Mouse (Mus musculus) Muller cell, postnatal 12 days (primary cell): ENCODE data around the gene Dnmt3l.
A peak's percentile ranks its signal among the peaks of the same experiment; 100 is the strongest.
"Not testable (repeated sequence)": the region's sequence is repeated elsewhere in the genome, so short reads cannot be mapped to it uniquely, and the experiment has no call there.

ENCODE experiments used
- DNase-seq: peaks from one replicate; pipeline ENCODE4 v3.0.0-alpha.2; 2015; ENCODE audit errors: inconsistent ontology term

The Dnmt3l gene

GRCm38 (mm10) chr10:78041647-78042046 is at the start of gene Dnmt3l:
Dnmt3l (plus strand) TSS chr10:78041947.
- no peak for DNase-seq

DNA sequence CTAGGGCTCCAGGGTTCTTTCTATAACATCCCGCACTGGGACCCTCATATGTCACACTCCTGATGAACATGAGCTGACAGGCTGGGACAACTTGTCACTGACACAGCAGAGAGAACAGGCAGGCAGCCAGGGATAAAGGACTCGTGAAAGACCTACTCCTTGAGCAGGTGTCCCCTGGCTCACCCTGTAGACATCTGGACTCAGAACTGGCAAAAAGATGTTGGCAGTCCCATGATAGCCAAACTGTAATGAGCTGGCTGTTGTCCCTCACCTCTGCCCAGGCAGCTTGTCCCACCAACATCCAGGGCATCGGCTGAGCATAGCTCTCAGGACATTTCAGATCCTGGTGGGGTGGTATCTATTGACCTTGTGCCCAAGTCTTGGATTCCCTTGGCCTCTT is 46.1 kb upstream of the Dnmt3l start:
- no peak for DNase-seq

GRCm38 (mm10) chr10:78000200-78000599 is 41.5 kb upstream of the Dnmt3l start:
- no peak for DNase-seq

DNA sequence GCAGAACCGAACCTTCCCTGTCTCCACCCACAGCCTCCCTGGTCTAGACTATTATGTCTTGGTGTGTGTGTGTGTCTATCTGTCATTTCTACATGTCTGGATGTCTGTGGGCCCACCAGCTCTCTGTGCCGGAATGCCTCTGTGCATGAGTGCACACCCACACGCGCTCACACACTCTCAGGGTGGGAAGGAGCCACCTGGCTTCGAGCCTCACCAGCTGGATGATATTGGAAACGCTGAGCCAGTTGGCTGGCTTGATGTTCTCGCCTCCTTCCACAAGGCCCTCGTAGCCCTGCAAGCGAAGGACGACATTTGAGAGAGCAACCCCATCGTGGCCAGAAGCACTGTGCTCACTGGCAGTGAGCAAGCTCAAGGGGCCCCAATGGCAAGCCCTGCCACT is 40.0 kb upstream of the Dnmt3l start:
- no peak for DNase-seq

DNA sequence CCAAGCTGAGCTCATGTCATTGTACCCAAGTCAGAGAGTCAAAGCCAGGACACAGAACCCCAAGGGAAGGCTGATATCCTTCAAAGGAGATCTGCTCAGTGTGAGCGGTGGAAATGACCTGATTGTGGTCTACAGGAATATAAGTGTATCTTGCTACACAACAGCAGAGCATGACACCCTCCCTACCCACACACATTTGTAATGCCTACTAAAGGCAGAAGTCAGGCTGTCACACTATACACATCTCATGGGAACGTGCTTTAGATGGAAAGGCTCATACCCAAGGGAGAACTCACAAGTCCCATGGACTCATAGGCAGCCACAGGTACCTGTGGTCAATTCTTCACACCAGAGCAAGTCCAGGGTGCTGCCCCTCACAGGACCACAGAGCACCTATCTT is 39.4 kb upstream of the Dnmt3l start:
- DNase-seq, result no peak

DNA sequence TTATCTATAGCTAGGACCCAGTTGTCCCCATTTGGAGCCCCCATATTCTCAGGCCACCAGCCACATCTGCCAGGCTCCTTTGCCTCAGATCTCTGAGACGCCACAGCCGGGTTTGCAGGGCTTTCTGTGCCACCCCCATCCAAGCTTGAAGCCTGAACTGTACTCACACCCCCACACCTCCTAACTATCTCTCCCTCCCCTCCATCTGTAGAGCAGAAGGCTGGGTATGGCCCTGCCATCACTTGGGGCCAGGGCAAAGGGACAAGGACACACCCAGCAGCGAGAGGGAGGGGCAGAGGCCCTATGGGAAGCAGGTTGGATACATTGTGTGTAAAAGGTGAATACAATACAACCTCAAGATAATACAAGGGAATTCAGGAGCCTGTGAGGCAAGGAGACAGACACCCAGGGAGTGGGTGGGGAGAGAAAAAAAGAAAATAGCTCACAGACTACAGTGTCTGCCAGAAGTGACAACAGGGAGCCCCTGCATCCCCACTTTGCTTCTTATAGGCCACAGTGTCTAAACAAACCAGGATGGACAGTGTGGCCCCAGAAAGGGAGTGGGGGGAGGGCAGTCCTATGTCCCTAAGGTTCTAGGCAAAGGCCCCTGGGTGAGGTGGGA is 37.2 kb upstream of the Dnmt3l start:
- DNase-seq, result no peak

DNA sequence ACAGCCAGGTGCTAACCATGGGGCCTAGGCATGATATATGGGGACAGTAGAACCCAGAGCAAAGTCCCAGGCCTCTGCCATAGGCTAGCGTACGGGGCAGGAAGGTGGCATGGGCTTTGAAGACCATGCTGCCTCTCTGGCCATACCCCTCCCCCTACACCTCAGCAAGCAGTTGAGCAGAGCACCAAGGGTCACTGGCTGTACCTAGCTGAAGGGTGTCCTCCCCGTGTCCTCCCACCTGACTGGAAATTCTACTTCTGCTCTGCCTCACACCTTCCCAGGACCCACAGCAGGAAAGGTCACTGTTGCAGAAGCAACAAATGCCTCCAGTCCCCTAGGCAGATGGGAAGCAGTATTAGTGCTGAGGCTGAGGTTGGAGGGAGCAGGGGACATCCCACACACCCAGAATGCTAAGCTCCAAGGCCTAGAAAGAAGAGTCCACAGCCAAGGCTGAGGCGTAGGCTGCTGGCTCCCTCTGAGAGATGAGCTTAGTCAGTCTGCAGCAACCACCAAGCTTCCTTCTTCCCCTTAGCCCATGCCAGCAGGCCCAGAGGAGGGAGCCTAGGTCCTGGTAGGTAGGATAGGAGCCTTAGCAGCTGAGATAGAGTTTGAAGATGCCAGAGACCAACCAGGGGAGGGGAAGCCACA is 35.8 kb upstream of the Dnmt3l start:
- DNase-seq, result no peak

DNA sequence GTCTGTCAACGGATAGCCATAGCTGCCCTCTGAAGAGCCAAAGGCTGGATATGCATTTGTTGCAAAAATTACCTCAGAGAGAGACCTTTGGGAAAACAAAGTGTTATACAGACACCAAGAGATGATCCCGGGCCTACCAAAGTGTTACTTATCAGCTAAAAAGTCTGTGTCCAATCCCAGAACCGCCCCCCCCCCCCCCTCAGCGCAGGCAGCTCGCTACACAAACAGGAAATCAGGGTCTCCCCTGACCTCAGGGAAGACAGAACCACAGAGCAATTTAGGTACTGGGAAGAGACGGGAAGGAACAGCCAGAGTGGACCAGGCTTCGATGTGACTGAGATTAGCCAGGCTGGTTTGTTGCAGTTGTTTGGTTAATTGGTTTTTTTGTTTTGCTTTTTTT is 34.5 kb upstream of the Dnmt3l start:
- DNase-seq, result no peak

DNA sequence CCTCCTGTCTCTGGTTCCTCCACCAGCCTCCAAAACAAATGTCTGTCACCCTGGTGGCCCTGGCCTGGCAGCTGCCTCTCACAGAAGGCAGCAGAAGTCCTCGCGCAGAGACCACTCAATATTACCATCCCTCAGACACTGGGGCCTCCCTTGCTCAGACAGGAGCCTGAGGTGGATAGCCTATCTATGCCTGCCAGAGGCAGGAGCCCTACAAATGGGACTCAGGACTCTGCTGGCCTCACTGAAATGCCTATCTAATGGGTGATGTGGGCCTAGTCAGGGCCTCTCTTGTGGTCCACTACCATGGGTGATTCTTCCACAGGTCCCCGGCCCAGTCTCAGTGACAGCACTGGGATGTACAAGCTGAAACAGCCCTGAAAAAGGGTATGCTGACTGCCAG is 33.6 kb upstream of the Dnmt3l start:
- DNase-seq, result no peak

- peak; percentile 98 for DNase-seq
These were observed 32.4 kb upstream of the Dnmt3l start for GRCm38 (mm10) chr10:78009184-78009944.

- DNase-seq, result no peak
These were observed 31.8 kb upstream of the Dnmt3l start, which contains the start of gene Pfkl for GRCm38 (mm10) chr10:78009945-78010293. Pfkl (minus strand) TSS chr10:78010083.

DNA sequence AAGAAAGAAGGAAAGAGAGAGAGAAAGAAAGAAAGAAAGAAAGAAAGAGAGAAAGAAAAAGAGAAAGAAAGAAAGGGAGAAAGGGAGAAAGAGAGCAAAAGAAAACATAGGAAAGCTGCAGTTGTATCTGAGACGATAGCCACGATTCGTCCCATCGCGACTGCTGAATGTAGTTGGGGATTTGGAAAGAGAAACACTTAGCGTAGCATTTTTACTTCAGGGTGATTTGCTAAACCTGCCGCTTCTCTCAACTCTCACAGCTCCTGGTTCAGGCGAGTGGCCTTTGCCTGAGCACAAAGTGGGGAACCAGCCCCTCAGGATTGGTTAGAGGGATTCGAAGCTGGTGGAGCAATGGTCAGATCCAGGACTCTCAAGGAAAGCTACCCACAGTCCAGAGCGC is 31.4 kb upstream of the Dnmt3l start:
- DNase-seq, result no peak

- DNase-seq, result not testable (repeated sequence)
These were observed 30.6 kb upstream of the Dnmt3l start for GRCm38 (mm10) chr10:78011116-78011515.

GRCm38 (mm10) chr10:78012661-78013495 is 28.9 kb upstream of the Dnmt3l start:
- no peak for DNase-seq

GRCm38 (mm10) chr10:78015489-78015888 is 26.3 kb upstream of the Dnmt3l start:
- no peak for DNase-seq

DNA sequence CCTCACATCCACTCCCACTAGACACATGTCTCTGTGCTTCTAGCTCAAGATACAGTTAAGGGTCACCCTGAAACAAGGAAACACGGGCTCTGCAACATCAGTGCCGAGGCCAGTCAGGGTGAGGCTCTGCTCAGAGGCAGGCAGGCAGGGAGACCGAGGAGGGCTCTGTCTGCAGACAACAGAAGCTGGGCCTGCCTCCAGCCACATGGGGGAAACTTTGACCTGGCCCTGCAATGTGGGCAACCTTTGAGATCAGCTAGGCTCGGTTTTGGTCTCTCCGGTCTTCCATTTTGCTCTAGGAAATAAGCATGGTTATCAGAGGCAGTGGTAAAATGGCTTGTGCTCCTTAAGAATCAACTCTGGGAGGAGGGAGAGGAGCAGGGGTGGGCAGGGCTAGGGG is 25.4 kb upstream of the Dnmt3l start:
- DNase-seq, result no peak

DNA sequence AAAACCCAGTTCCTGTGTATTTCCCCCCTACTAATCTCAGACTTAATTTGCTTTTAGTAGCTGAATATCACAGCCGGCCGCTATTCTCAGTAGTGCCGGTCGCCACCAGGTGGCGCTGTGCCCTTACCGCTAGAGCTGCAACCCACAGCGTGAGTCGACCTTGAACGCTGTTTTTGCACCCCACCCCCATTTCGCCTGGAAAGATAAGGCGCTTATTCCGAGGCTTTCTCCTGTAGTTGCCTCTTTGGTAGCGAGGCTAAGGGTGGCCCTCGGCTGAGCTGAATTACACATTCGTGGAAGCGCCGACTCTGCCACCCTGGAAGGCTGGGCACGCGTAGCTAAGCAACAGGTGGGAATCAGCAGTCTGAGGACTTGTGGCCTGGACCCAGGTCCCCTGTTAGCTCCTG is 22.9 kb upstream of the Dnmt3l start:
- peak; percentile 80 for DNase-seq

DNA sequence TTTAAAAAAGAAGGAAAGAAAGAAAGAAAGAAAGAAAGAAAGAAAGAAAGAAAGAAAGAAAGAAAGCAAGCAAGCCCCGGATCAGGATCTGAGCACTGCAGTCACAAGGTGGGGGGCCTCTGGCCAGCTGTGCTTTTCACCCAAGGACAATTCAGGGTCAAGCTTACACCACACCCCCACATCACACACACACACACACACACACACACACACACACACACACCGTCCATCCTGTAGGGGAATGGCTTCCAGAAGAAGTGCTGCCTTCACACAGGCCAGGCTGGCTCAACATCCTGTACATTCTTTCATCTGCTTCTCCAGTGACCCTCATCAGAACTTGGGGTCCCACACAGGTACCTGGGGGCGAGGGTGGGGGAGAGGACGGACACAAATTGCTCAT is 22.5 kb upstream of the Dnmt3l start:
- DNase-seq, result no peak

DNA sequence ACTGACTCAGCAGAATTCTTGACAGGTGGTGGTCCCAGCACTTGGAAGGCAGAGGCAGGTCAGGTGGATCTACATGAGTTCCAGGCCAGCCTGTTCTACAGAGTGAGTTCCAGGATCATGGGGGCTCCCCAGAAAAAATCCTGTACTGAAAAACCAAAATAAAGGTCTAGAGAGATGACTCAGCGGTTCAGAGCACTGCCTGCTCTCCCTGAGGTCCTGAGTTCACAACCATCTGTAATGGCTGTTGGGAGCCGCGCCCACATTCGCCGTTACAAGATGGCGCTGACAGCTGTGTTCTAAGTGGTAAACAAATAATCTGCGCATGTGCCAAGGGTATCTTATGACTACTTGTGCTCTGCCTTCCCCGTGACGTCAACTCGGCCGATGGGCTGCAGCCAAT is 21.8 kb upstream of the Dnmt3l start:
- DNase-seq, result not testable (repeated sequence)

GRCm38 (mm10) chr10:78025453-78025852 is 16.3 kb upstream of the Dnmt3l start:
- not testable (repeated sequence) for DNase-seq

DNA sequence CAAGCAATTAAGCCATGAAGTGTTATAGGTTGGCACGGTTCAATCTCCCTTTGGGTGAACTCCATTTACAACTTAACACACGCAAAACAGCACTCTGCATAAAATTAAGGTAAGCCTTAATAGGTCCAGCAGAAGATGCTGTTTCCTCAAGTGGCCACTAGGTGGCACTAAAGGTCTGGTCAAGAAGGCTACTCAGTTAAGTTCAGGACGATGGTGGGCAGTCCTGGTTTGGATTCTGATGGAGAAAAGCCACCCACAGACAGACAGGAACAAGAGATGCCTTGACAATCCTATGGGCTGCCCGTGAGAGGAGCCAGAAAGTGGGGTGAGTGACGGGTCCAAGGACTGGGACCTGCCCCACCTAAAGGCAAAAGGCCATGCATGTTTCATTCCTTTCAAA is 13.6 kb upstream of the Dnmt3l start:
- peak; percentile 57 for DNase-seq

DNA sequence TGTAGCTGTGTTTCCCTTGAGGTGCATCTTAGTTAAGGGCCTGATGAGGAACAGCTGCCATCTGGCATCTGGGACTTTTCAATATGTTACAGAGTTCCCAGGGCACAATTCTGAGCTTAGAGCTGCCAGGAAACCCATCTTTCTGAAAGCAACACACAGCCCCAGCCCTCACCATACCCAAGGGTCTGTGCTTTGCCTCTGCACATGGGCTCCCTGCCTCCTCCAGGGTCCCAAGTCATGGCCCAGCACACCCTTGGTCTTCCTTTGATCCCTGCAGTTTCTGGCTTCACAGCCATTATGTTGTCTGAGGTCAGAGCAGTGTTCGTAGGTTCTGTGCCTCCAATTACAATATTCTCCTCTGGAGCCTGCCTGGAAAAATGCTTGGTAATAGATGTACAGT is 12.7 kb upstream of the Dnmt3l start:
- DNase-seq, result no peak
